Mouse (Mus musculus) hematopoietic stem cell, adult 5-6 weeks (primary cell): ENCODE data around the gene Cyp2b10. TPM values are rescaled to one million over a fixed set of nuclear protein-coding genes. Genes with fewer than 3 reads are reported as not detected.
"Not testable (repeated sequence)": the region's sequence is repeated elsewhere in the genome, so short reads cannot be mapped to it uniquely, and the experiment has no call there.

ENCODE experiments used
- ATAC-seq, 2 experiments: fragments of 125-278 bp in 1 of 2; replicated peaks in 1 of 2; 2 replicates each; pipeline ENCODE4 v1.8.0; 2016 to 2017; ENCODE audit warnings: inconsistent platforms in 2 of 2, mild to moderate bottlenecking in 2 of 2, moderate number of reproducible peaks in 2 of 2, low read depth in 1 of 2, moderate TSS enrichment in 1 of 2; ENCODE audit not compliant: low FRiP score in 2 of 2, poor library complexity in 2 of 2, severe bottlenecking in 2 of 2, insufficient read depth in 1 of 2, low TSS enrichment in 1 of 2
- total RNA-seq: library from RNA; stranded (forward); fragments of 172-1452, 232-1000 nt; gene quantifications from 2 replicates; pipeline ENCODE4 v1.2.3, GENCODE M21; 2017

The Cyp2b10 gene
- total RNA-seq, 1 experiment from 2014 or later = not detected

- ATAC-seq = no peak
These were observed 5.7 kb downstream of the Cyp2b10 start for GRCm38 (mm10) chr7:25903156-25903555.

- ATAC-seq = no peak
These were observed 6.6 kb downstream of the Cyp2b10 start for GRCm38 (mm10) chr7:25904066-25904465.

GRCm38 (mm10) chr7:25904489-25904888 lies 7.1 kb downstream of the Cyp2b10 start:
- no peak for ATAC-seq

- ATAC-seq = no peak
These were observed 10.0 kb downstream of the Cyp2b10 start for GRCm38 (mm10) chr7:25907380-25907779.

GRCm38 (mm10) chr7:25910046-25910445 lies 12.6 kb downstream of the Cyp2b10 start:
- no peak for ATAC-seq

- no peak for ATAC-seq
These were observed 18.7 kb downstream of the Cyp2b10 start for GRCm38 (mm10) chr7:25916116-25916515.

GRCm38 (mm10) chr7:25917271-25917670 lies 19.9 kb downstream of the Cyp2b10 start:
- ATAC-seq = not testable (repeated sequence)

GRCm38 (mm10) chr7:25919467-25919866 lies 22.0 kb downstream of the Cyp2b10 start:
- no peak for ATAC-seq

- ATAC-seq = no peak
These were observed 47.9 kb downstream of the Cyp2b10 start for GRCm38 (mm10) chr7:25945274-25945673.

Other genes starting within 250 kb of the Cyp2b10 start
- 33.2 and 61.3 TPM in 2 replicates for gene Bckdha, start 238.6 kb upstream of the Cyp2b10 start, total RNA-seq
- gene Exosc5, start 238.5 kb upstream of the Cyp2b10 start, total RNA-seq = 32.5 and 48.8 TPM in 2 replicates
- gene Tmem91, start 222.5 kb upstream of the Cyp2b10 start, total RNA-seq = 2.3 TPM in 1 of 2 replicates, not detected in the other
- 46.3 and 70.6 TPM in 2 replicates for gene B9d2, start 216.8 kb upstream of the Cyp2b10 start, total RNA-seq
- 46.0 and 50.7 TPM in 2 replicates for gene Tgfb1, start 210.6 kb upstream of the Cyp2b10 start, total RNA-seq
- gene Ccdc97, start 178.5 kb upstream of the Cyp2b10 start, total RNA-seq = 16.7 and 18.9 TPM in 2 replicates
- gene Hnrnpul1, start 142.9 kb upstream of the Cyp2b10 start, total RNA-seq = 137 TPM in 2 replicates
- gene Axl, start 108.9 kb upstream of the Cyp2b10 start, total RNA-seq = 6.2 and 16.9 TPM in 2 replicates
- gene Cyp2s1, start 80.7 kb upstream of the Cyp2b10 start, total RNA-seq = not detected in 2 replicates
- not detected in 2 replicates for gene Cyp2b13, start 163.9 kb downstream of the Cyp2b10 start, total RNA-seq